Mouse (Mus musculus) cerebellum, postnatal 36 days (tissue): ENCODE measurements around the gene Plpp4.
A peak's percentile ranks its signal among the peaks of the same experiment; 100 is the strongest.

Experiments used
- DNase-seq, 2 experiments: peaks; one replicate each; pipeline ENCODE4 v3.0.0; 2021 to 2022; ENCODE audit warnings: mixed read lengths in 2 of 2

The Plpp4 gene

DNA sequence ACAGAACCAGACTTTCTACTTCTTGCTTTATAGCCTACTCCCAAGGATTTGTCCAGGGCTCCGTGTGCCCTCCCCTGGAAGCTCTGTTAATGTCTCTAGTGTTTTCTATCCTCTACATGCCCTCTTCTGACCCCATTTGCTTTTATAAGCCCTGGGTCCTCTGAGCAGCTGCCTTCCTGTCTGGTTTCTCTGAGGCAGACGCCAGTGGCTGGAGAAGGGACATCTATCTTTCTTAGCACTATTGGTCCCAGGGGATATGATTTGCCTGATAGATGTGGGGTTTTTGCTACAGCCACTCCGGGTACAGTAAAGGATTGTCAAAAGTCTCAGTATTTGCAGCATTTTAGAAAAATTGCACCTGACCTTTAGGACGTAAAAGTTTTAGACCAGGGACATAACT, 46.5 kb downstream of the Plpp4 start:
- DNase-seq: no peak

DNA sequence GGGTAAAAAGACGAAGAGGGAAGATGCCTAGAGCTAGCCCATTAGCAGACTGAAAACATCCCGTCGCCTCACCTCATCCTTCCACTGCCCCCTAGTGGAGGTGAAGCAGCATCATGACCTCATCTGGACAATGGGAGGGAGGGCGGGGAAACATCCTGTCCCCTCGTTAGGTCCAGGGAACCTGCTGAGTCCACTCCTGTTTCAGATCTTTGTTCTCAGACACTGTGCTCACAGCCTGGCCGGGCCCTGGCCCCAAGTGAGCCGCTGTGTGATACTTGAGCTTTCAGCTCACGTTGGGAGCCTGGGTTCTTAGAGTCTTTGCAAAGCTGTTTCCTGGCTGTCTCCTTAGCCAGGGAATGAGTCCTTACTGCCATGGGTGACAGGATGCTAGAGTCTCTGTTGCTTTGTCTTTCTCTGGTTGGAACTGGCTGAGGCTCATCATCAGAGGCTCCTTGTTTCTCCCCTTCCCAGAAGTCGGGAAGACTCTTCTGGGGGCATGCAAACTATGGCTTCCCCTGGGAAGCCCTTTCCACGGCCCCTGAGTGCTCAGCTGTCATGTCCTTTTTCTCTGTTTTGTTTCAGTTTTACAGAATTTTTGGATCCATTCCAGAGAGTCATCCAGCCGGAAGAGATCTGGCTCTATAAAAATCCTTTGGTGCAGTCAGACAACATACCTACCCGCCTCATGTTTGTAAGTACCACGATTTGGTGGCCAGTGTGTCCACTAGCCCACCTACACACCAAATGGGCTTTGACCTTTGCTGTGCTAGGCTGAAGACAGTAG, 50.4 kb downstream of the Plpp4 start:
- DNase-seq: peak; percentile 3 to 4

GRCm38 (mm10) chr7:129308661-129309060, 51.8 kb downstream of the Plpp4 start:
- DNase-seq: no peak

GRCm38 (mm10) chr7:129312521-129312920, 55.7 kb downstream of the Plpp4 start:
- DNase-seq: no peak

GRCm38 (mm10) chr7:129313969-129314368, 57.1 kb downstream of the Plpp4 start:
- no peak for DNase-seq

DNA sequence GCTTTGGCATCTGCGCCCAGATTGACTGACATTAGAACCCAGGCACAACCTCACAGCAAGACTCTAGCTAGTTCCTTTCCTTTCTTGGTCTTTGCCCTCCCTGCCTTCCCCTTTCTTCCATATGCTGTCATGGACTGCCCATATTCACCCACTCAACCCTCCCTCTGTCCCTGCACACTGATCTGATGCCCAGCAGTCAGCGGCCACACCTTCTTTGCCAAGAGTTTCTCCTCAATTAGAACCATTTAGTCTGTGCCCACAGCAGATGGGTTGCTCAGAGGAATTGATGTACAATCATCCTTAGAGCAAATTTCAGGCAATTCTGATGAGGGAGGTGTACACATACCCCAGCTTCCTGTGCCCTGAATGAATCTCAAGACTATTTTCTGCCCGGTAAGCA, 83.3 kb downstream of the Plpp4 start:
- no peak for DNase-seq

GRCm38 (mm10) chr7:129355561-129355960, 98.7 kb downstream of the Plpp4 start:
- DNase-seq: no peak

GRCm38 (mm10) chr7:129375306-129375705, 118.5 kb downstream of the Plpp4 start:
- DNase-seq: no peak

- DNase-seq: no peak
These were observed 128.3 kb downstream of the Plpp4 start for GRCm38 (mm10) chr7:129385149-129385548.

GRCm38 (mm10) chr7:129392835-129393489, 136.1 kb downstream of the Plpp4 start:
- no peak for DNase-seq

- DNase-seq: no peak
These were observed 139.7 kb downstream of the Plpp4 start for GRCm38 (mm10) chr7:129396561-129396960.

DNA sequence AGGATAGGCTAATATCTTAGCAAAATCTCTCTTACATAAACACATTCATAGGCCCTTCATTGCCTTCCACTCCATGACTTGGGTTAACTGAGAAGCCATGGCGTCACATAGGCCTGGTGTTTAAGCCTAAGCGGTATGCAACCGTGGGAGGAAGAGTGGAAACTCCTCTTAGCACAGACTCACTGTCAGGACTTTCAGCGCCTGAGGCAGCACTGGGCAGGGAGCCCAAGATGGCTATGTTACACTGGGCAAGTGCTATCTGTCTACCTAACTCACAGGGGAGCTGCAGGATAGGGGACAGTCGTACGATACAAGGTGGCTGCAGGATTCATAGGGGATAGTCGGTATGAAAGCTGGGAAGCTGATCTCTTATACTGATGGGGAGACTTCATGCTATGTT, 142.2 kb downstream of the Plpp4 start:
- peak; percentile 53 to 58 for DNase-seq

DNA sequence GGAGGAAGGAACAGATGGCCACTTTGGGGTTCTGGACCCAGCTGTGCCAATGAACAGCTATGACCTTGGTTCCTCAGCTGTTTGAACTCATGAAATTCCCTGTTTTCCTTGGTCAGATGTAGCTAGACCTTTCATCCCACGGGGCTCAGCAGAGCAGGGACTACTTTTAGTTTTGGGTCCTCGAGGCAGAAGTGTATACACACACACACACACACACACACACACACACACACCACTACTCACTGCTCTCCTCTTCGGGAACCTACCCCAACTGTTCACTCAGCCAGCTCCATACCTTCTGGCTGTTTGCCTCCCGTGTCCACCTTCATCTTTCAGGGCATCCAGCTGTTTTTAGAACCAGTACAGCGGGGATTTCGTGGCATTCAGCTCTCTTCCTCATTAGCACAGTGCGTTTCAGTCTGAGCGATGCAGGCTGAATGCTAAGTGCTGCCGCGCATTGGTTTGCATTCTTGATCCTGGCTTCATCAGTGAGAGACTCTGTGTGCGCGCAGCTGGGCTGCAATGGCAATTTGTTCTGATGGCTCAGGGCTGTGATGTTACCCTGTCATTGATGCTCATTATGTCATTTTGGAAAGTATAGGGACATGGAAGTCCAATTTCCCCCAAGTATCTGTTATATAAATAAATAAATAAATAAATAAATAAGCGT, 146.0 kb downstream of the Plpp4 start:
- no peak for DNase-seq

DNA sequence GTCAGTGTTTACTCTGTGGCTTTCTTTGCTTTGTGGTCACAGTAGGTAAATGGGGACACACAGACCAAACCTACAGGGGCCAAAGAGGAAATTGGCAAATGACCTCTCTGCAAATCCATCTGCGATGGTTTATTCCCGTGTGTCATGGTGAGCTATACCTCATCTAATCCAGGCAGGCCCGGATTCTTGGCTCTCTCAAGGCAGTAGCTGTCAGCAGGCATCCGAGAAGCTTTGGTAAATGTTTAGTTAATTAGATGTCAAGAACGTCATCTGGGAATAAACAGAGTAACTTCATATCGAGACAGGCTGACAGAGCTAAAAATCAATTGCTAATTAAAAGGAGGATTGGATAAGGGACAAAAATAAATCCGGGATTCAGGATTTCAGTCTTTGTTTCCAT, 149.2 kb downstream of the Plpp4 start:
- DNase-seq: no peak

GRCm38 (mm10) chr7:129412695-129413094, 155.9 kb downstream of the Plpp4 start:
- no peak for DNase-seq

- DNase-seq: no peak
These were observed 158.3 kb downstream of the Plpp4 start for GRCm38 (mm10) chr7:129415179-129415578.

- no peak for DNase-seq
These were observed 164.3 kb downstream of the Plpp4 start for GRCm38 (mm10) chr7:129421181-129421580.

GRCm38 (mm10) chr7:129425554-129425953, 168.7 kb downstream of the Plpp4 start:
- no peak for DNase-seq

DNA sequence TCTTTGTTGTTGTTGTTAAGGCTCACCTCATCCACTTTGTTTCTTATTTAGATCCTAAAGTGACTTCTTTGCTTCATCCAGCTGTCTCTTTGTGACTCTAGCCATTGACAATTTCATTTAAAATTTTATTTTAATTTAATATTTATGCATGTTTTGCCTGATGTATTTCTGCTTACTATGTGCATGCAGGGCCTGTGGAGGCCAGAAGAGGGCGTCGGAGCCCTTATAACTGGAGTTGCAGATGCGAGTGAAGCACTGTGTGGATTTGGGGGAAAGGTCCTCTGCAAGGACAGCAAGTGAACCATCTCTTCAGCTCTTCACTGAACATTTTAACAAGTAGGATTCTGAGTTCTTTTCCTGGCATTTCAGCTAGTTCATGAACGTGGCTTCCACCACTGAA, 172.0 kb downstream of the Plpp4 start:
- no peak for DNase-seq

DNA sequence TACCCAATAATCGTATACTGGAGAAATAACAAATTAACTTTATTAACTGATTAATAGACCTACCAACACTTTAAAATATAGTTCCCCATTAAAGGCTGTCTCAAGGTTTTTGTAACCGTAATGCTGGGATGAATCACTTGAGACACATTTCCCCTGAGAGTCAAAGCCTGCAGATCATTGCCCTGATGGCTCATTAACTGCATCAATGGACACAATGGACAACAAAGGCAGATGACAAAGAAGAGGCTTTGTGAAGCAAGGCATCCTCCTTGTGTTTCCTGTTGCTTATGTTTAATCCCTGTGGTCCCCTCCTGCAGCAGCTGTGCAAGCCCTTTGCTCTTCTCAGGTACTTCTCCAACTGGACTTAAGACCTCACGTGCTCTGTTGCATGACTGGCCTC, 173.1 kb downstream of the Plpp4 start:
- DNase-seq: no peak
